Mouse (Mus musculus): ENCODE results near the gene Smg1.

GRCm38 (mm10) chr7:118179782-118180181 lies 63.7 kb downstream of the Smg1 start:
- TF ChIP-seq CTCF (IDR thresholded peaks at IDR 0.05; ENCODE audit: insufficient read depth, low read length) = no peak
- TF ChIP-seq POLR2A (IDR thresholded peaks at IDR 0.05; ENCODE audit: borderline replicate concordance, extremely low read depth, low read depth, low read length) = no peak
